Mouse (Mus musculus) layer of hippocampus, adult 9-10 months (tissue): ENCODE measurements at regions not wholly inside any gene's neighbourhood (a gene's known extent, or its start where the extent isn't known, plus 50 kb on each side); places are given as distances from the start of the nearest gene placed in this dataset.

Source experiments
- DNase-seq: peaks from one replicate; pipeline ENCODE4 v3.0.0; 2022; ENCODE audit warnings: low spot score

- no peak for DNase-seq
Observed at GRCm38 (mm10) chr13:101824962-101825361, 56.9 kb upstream of the Pik3r1 start.

- no peak for DNase-seq
Observed at GRCm38 (mm10) chr13:101831872-101832629, 64.0 kb upstream of the Pik3r1 start.

- no peak for DNase-seq
Observed at GRCm38 (mm10) chr13:101834546-101834945, 66.5 kb upstream of the Pik3r1 start.

GRCm38 (mm10) chr13:101836992-101837391, 69.0 kb upstream of the Pik3r1 start:
- no peak for DNase-seq

- DNase-seq = no peak
Observed at GRCm38 (mm10) chr13:101844461-101845440, 76.7 kb upstream of the Pik3r1 start.

- no peak for DNase-seq
Observed at GRCm38 (mm10) chr13:101846016-101846415, 78.0 kb upstream of the Pik3r1 start.

GRCm38 (mm10) chr13:101847879-101848600, 80.0 kb upstream of the Pik3r1 start:
- DNase-seq = no peak

- no peak for DNase-seq
Observed at GRCm38 (mm10) chr13:101848601-101849147, 80.7 kb upstream of the Pik3r1 start.

- DNase-seq = no peak
Observed at GRCm38 (mm10) chr13:101849416-101849815, 81.4 kb upstream of the Pik3r1 start.

- no peak for DNase-seq
Observed at GRCm38 (mm10) chr13:101851329-101851728, 83.3 kb upstream of the Pik3r1 start.

GRCm38 (mm10) chr13:101852960-101853359, 84.9 kb upstream of the Pik3r1 start:
- DNase-seq = no peak

GRCm38 (mm10) chr13:101855141-101855540, 87.1 kb upstream of the Pik3r1 start:
- DNase-seq = no peak

GRCm38 (mm10) chr13:101860704-101861103, 92.7 kb upstream of the Pik3r1 start:
- no peak for DNase-seq

GRCm38 (mm10) chr13:101862011-101862410, 94.0 kb upstream of the Pik3r1 start:
- DNase-seq = no peak

GRCm38 (mm10) chr13:101863015-101863414, 95.0 kb upstream of the Pik3r1 start:
- no peak for DNase-seq

GRCm38 (mm10) chr13:101863602-101864001, 95.6 kb upstream of the Pik3r1 start:
- no peak for DNase-seq

GRCm38 (mm10) chr13:101866843-101867242, 98.8 kb upstream of the Pik3r1 start:
- DNase-seq = no peak

GRCm38 (mm10) chr13:101874761-101875160, 106.7 kb upstream of the Pik3r1 start:
- DNase-seq = no peak

- no peak for DNase-seq
Observed at GRCm38 (mm10) chr13:101876069-101876468, 108.1 kb upstream of the Pik3r1 start.

- no peak for DNase-seq
Observed at GRCm38 (mm10) chr13:101876601-101877000, 108.6 kb upstream of the Pik3r1 start.

GRCm38 (mm10) chr13:101878168-101878567, 110.2 kb upstream of the Pik3r1 start:
- DNase-seq = no peak

GRCm38 (mm10) chr13:101879561-101880081, 111.6 kb upstream of the Pik3r1 start:
- DNase-seq = no peak
